Mouse (Mus musculus) adrenal gland, postnatal 36 days (tissue): ENCODE measurements at regions not wholly inside any gene's neighbourhood (a gene's known extent, or its start where the extent isn't known, plus 50 kb on each side); places are given as distances from the start of the nearest gene placed in this dataset.

ENCODE experiments used
- DNase-seq, 2 experiments: peaks; one replicate each; pipeline ENCODE4 v3.0.0; 2021; ENCODE audit warnings: mixed read lengths in 1 of 2

- DNase-seq, result no peak
Measured at GRCm38 (mm10) chr11:64369516-64369915, 65.6 kb upstream of the Hs3st3a1 start.

GRCm38 (mm10) chr11:64335456-64335855 is 99.7 kb upstream of the Hs3st3a1 start:
- DNase-seq, result no peak

- DNase-seq, result no peak
Measured at GRCm38 (mm10) chr11:64332406-64332805, 102.7 kb upstream of the Hs3st3a1 start.

GRCm38 (mm10) chr11:64331811-64332210 is 103.3 kb upstream of the Hs3st3a1 start:
- DNase-seq, result no peak

GRCm38 (mm10) chr11:64329129-64329528 is 106.0 kb upstream of the Hs3st3a1 start:
- DNase-seq, result no peak

GRCm38 (mm10) chr11:64327771-64328170 is 107.4 kb upstream of the Hs3st3a1 start:
- no peak for DNase-seq

GRCm38 (mm10) chr11:64326646-64327045 is 108.5 kb upstream of the Hs3st3a1 start:
- no peak for DNase-seq

- no peak for DNase-seq
Measured at GRCm38 (mm10) chr11:64321900-64322425, 113.2 kb upstream of the Hs3st3a1 start.

GRCm38 (mm10) chr11:64317458-64317857 is 117.7 kb upstream of the Hs3st3a1 start:
- no peak for DNase-seq

GRCm38 (mm10) chr11:64314997-64315396 is 120.1 kb upstream of the Hs3st3a1 start:
- no peak for DNase-seq

GRCm38 (mm10) chr11:64313241-64313640 is 121.9 kb upstream of the Hs3st3a1 start:
- DNase-seq, result no peak

GRCm38 (mm10) chr11:64309881-64310280 is 125.3 kb upstream of the Hs3st3a1 start:
- peak; percentile 26 to 41 for DNase-seq

GRCm38 (mm10) chr11:64297825-64298224 is 137.3 kb upstream of the Hs3st3a1 start:
- DNase-seq, result no peak

- DNase-seq, result no peak
Measured at GRCm38 (mm10) chr11:64288236-64288635, 146.9 kb upstream of the Hs3st3a1 start.

GRCm38 (mm10) chr11:64287499-64287898 is 147.6 kb upstream of the Hs3st3a1 start:
- no peak for DNase-seq

- DNase-seq, result no peak
Measured at GRCm38 (mm10) chr11:64281781-64282180, 153.4 kb upstream of the Hs3st3a1 start.

GRCm38 (mm10) chr11:64278259-64279003 is 156.7 kb upstream of the Hs3st3a1 start:
- no peak for DNase-seq

- no peak for DNase-seq
Measured at GRCm38 (mm10) chr11:64273726-64274125, 161.4 kb upstream of the Hs3st3a1 start.

- DNase-seq, result no peak
Measured at GRCm38 (mm10) chr11:64273214-64273613, 161.9 kb upstream of the Hs3st3a1 start.

- no peak for DNase-seq
Measured at GRCm38 (mm10) chr11:64268121-64268520, 167.0 kb upstream of the Hs3st3a1 start.

- no peak for DNase-seq
Measured at GRCm38 (mm10) chr11:64267547-64267946, 167.6 kb upstream of the Hs3st3a1 start.

- DNase-seq, result no peak
Measured at GRCm38 (mm10) chr11:64253517-64254385, 174.5 kb upstream of the Cox10 start.

- DNase-seq, result no peak
Measured at GRCm38 (mm10) chr11:64236873-64237272, 157.6 kb upstream of the Cox10 start.
